Mouse (Mus musculus): ENCODE data around the gene Nyx.

GRCm38 (mm10) chrX:13502862-13503375 is 37.0 kb downstream of the Nyx start:
- no peak for TF ChIP-seq CEBPB (IDR thresholded peaks at IDR 0.05; ENCODE audit: insufficient read depth, poor library complexity, severe bottlenecking)
- no peak for TF ChIP-seq MAX (IDR thresholded peaks at IDR 0.05; ENCODE audit: low read depth)
- no peak for TF ChIP-seq POLR2A (IDR thresholded peaks at IDR 0.05; ENCODE audit: insufficient read length, low read depth)
- no peak for TF ChIP-seq TCF12 (IDR thresholded peaks at IDR 0.05; ENCODE audit: insufficient read depth, poor library complexity, severe bottlenecking)

Measured in myocyte (in vitro differentiated cells).